Mouse (Mus musculus): ENCODE data around the gene Pmfbp1. TPM values are rescaled to one million over a fixed set of nuclear protein-coding genes. Genes with fewer than 3 reads are reported as not detected.

The Pmfbp1 gene
- polyA plus RNA-seq, 1 experiment from 2014 or later = 0.10 TPM

DNA sequence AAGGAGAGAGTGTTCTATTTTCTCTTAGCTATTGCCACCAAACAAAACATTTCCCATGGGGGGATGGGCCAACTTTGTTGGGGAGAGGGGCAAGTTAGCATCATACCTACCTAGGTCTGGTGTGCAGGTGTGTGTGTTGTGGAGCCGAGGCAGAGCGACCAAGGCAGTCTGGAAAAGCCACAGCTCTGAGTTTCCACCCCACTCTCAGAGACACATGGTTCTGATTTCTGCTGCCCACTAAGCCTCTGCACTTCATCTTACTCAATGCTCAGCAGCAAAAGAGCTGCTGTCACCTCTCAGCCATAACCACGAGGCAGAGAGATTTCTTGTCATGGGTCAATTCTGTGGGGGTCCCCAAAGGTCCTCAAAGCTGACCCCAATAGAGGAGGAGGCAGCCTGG lies 28.8 kb upstream of the Pmfbp1 start:
- ATAC-seq (replicated peaks; ENCODE audit: insufficient number of reproducible peaks, low FRiP score, low TSS enrichment) = no peak
- no peak overlapping the region for H3K9ac ChIP-seq (ENCODE audit: low read depth, low read length)
- no peaks in the 10 kb centered on the region for H3K36me3 ChIP-seq (ENCODE audit: control insufficient read depth, insufficient read depth, low read length)
- no peaks in the 10 kb centered on the region for H3K9me3 ChIP-seq (replicated peaks; ENCODE audit: control insufficient read depth, low read length)
- WGBS (ENCODE audit: insufficient replicate concordance) = 65% methylated on average over 3 of the region's 3 CpGs
- H3K4me3 ChIP-seq (ENCODE audit: low read depth, low read length) = no peak overlapping the region
- 0 out of 2 replicates have a peak, but pooled peaks cover 7% of the 10 kb centered on the region for H3K4me1 ChIP-seq (ENCODE audit: control insufficient read depth, insufficient read depth, low read length)
- no peaks in the 10 kb centered on the region for H3K27me3 ChIP-seq (ENCODE audit: control insufficient read depth, insufficient read depth, low read length)
- H3K4me2 ChIP-seq = no peak overlapping the region
- H3K27ac ChIP-seq (ENCODE audit: low read depth, low read length) = no peak overlapping the region

DNA sequence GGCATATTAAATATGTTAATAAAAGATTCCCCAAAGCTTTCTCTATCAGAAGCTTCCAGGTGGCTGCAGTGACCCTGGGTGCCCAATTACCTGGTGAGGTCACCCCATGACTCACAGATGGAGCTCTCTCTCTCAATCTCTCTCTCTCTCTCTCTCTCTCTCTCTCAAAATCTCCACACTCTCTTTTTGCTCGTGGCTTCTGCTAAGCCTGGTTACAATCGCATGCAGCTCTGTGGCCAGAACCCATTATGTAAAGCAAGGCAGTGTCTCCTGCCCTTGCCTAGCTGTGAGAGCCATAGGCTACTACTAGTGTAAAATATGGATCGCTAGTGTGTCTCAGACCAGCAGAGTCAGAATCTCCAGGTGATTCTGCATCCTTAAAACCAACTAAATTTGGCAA lies 28.1 kb upstream of the Pmfbp1 start:
- 66% methylated on average over 3 of the region's 3 CpGs for WGBS (ENCODE audit: insufficient replicate concordance)
- Histone ChIP-seq H3K4me3 (ENCODE audit: low read depth, low read length) (no peak overlapping the region), H3K9ac (ENCODE audit: low read depth, low read length) (no peak overlapping the region), H3K4me2 (no peak overlapping the region), H3K9me3 (replicated peaks; ENCODE audit: control insufficient read depth, low read length) (no peaks in the 10 kb centered on the region), H3K27me3 (ENCODE audit: control insufficient read depth, insufficient read depth, low read length) (no peaks in the 10 kb centered on the region), H3K4me1 (ENCODE audit: control insufficient read depth, insufficient read depth, low read length) (0 out of 2 replicates have a peak, but pooled peaks cover 7% of the 10 kb centered on the region), H3K36me3 (ENCODE audit: control insufficient read depth, insufficient read depth, low read length) (no peaks in the 10 kb centered on the region), H3K27ac (ENCODE audit: low read depth, low read length) (no peak overlapping the region)
- no peak for ATAC-seq (replicated peaks; ENCODE audit: insufficient number of reproducible peaks, low FRiP score, low TSS enrichment)

DNA sequence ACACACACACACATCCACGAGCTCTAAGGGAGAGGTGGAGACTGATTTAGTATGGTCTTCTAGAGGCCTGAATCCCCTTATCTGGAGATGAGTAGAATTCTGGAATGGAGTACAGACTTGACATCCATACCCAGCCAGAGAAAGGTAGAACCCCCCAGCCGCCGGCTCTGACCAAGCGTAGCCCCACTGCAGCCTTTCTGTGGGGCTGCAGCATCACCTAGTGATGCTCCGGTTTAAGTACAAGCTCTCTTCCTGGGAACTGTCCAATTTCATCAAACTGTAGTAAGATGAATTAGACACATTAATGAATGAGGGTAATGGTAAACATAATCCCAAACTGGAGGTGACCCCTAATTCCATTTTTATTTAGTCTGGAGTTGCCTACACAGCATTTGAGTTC lies 26.3 kb upstream of the Pmfbp1 start:
- WGBS (ENCODE audit: insufficient replicate concordance) = 28% methylated on average over 5 of the region's 5 CpGs
- H3K4me2 ChIP-seq = no peak overlapping the region
- H3K36me3 ChIP-seq (ENCODE audit: control insufficient read depth, insufficient read depth, low read length) = no peaks in the 10 kb centered on the region
- no peak for ATAC-seq (replicated peaks; ENCODE audit: insufficient number of reproducible peaks, low FRiP score, low TSS enrichment)
- no peak overlapping the region for H3K27ac ChIP-seq (ENCODE audit: low read depth, low read length)
- H3K4me1 ChIP-seq (ENCODE audit: control insufficient read depth, insufficient read depth, low read length) = 0 out of 2 replicates have a peak, but pooled peaks cover 7% of the 10 kb centered on the region
- H3K4me3 ChIP-seq (ENCODE audit: low read depth, low read length) = no peak overlapping the region
- H3K27me3 ChIP-seq (ENCODE audit: control insufficient read depth, insufficient read depth, low read length) = no peaks in the 10 kb centered on the region
- H3K9ac ChIP-seq (ENCODE audit: low read depth, low read length) = no peak overlapping the region
- no peaks in the 10 kb centered on the region for H3K9me3 ChIP-seq (replicated peaks; ENCODE audit: control insufficient read depth, low read length)

DNA sequence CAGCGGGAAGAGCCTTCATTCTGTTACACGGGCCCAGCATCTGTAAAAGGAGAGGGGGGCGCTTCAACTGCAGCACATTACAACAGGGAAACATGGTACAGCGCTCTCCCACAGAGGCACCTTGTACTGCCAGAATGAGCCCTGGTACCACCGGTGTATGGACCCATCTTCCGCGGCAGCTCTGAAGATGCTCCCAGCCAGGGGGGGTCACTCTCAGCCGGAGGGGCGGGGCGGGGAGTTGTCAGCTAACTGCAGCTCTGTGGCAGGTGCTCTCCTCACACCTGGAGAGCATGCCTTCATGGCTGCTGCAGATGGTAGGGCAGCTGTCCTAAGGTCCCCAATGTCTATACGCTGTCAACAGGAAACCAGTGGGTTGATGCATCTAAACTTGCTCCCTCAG lies 25.7 kb upstream of the Pmfbp1 start:
- no peak for ATAC-seq (replicated peaks; ENCODE audit: insufficient number of reproducible peaks, low FRiP score, low TSS enrichment)
- Histone ChIP-seq H3K9me3 (replicated peaks; ENCODE audit: control insufficient read depth, low read length) (no peaks in the 10 kb centered on the region), H3K36me3 (ENCODE audit: control insufficient read depth, insufficient read depth, low read length) (no peaks in the 10 kb centered on the region), H3K4me1 (ENCODE audit: control insufficient read depth, insufficient read depth, low read length) (0 out of 2 replicates have a peak, but pooled peaks cover 7% of the 10 kb centered on the region), H3K4me3 (ENCODE audit: low read depth, low read length) (no peak overlapping the region), H3K27me3 (ENCODE audit: control insufficient read depth, insufficient read depth, low read length) (no peaks in the 10 kb centered on the region), H3K9ac (ENCODE audit: low read depth, low read length) (no peak overlapping the region), H3K27ac (ENCODE audit: low read depth, low read length) (no peak overlapping the region), H3K4me2 (no peak overlapping the region)
- 73% methylated on average over 11 of the region's 11 CpGs for WGBS (ENCODE audit: insufficient replicate concordance)

DNA sequence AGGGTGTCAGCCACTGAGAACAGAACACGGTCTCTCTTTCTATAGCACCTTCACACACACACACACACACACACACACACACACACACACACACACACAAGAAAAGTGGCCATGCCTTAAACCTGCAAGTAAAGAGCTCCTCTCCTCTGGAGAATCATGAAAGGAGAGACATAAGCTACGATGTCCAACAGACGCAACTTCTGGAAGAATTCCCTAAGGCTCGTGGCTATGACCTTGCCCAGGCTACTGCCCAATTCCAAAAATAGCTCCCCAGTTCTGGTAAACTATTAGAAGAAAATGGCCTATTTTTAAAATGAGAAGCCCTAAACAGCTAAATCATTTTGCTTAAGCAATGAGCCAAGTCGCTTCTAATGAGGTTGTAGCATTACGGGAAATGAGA lies 22.0 kb upstream of the Pmfbp1 start:
- H3K4me2 ChIP-seq = no peak overlapping the region
- H3K36me3 ChIP-seq (ENCODE audit: control insufficient read depth, insufficient read depth, low read length) = no peaks in the 10 kb centered on the region
- H3K4me1 ChIP-seq (ENCODE audit: control insufficient read depth, insufficient read depth, low read length) = no peaks in the 10 kb centered on the region
- H3K9me3 ChIP-seq (replicated peaks; ENCODE audit: control insufficient read depth, low read length) = no peaks in the 10 kb centered on the region
- WGBS (ENCODE audit: insufficient replicate concordance) = 67% methylated on average over 6 of the region's 6 CpGs
- no peaks in the 10 kb centered on the region for H3K27me3 ChIP-seq (ENCODE audit: control insufficient read depth, insufficient read depth, low read length)
- H3K27ac ChIP-seq (ENCODE audit: low read depth, low read length) = no peak overlapping the region
- no peak for ATAC-seq (replicated peaks; ENCODE audit: insufficient number of reproducible peaks, low FRiP score, low TSS enrichment)
- no peak overlapping the region for H3K9ac ChIP-seq (ENCODE audit: low read depth, low read length)
- no peak overlapping the region for H3K4me3 ChIP-seq (ENCODE audit: low read depth, low read length)

DNA sequence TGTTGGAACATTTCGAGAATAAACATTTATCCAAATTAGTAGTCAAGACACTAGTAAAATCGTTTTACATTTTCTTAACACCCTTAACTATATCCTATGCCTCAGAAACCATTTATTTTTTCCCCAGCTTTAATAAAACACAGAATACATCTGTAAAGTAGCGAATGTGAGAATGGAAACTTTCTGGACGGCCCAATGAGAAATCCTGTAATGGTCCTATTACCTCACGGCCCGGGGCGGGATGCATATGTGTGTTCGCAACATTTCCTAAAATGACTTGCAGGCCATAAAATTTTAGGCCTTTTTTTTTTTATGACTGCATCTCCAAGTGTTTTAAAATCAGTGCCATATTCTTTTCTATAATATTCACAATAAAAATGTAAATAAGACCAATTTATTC lies 21.4 kb upstream of the Pmfbp1 start:
- H3K27me3 ChIP-seq (ENCODE audit: control insufficient read depth, insufficient read depth, low read length) = no peaks in the 10 kb centered on the region
- H3K36me3 ChIP-seq (ENCODE audit: control insufficient read depth, insufficient read depth, low read length) = no peaks in the 10 kb centered on the region
- no peak for ATAC-seq (replicated peaks; ENCODE audit: insufficient number of reproducible peaks, low FRiP score, low TSS enrichment)
- no peak overlapping the region for H3K27ac ChIP-seq (ENCODE audit: low read depth, low read length)
- H3K9me3 ChIP-seq (replicated peaks; ENCODE audit: control insufficient read depth, low read length) = no peaks in the 10 kb centered on the region
- no peaks in the 10 kb centered on the region for H3K4me1 ChIP-seq (ENCODE audit: control insufficient read depth, insufficient read depth, low read length)
- H3K4me2 ChIP-seq = no peak overlapping the region
- WGBS (ENCODE audit: insufficient replicate concordance) = 81% methylated on average over 8 of the region's 8 CpGs
- H3K9ac ChIP-seq (ENCODE audit: low read depth, low read length) = no peak overlapping the region
- no peak overlapping the region for H3K4me3 ChIP-seq (ENCODE audit: low read depth, low read length)

DNA sequence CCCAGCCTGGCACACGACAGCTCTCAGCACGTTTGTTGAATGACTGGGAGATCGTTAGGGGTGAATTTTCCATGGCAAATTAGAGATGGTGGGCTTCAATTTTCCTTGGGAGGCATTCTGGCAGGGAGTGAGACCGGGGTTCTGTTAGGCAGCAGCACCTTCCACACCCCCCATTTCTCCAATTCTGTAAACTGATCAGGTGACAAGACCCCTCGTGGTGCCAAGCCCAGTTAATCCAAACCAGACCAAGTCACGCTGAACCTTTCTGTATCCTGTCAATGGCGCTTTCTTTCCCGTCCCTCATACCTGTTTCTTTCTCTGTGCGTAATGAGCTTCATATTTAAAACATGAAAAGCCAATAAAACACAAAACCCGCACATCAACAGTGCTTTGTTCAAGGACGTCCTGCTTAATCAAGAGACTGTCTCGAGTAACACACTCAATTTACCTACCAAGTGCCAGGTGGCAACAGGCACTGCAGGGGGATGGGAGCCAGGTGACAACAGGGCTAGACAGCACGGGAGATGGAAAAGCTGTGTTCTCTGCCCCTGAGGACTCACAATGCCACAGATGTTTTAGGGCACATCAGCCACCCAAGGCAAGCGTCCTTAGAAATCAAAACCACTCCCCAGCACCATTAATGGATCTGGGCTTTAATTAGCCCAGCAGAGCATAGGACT lies 19.2 kb upstream of the Pmfbp1 start:
- Histone ChIP-seq H3K36me3 (ENCODE audit: control insufficient read depth, insufficient read depth, low read length) (no peaks in the 10 kb centered on the region), H3K9ac (ENCODE audit: low read depth, low read length) (no peak overlapping the region), H3K9me3 (replicated peaks; ENCODE audit: control insufficient read depth, low read length) (no peaks in the 10 kb centered on the region), H3K4me3 (ENCODE audit: low read depth, low read length) (no peak overlapping the region), H3K27me3 (ENCODE audit: control insufficient read depth, insufficient read depth, low read length) (no peaks in the 10 kb centered on the region), H3K27ac (ENCODE audit: low read depth, low read length) (no peak overlapping the region), H3K4me1 (ENCODE audit: control insufficient read depth, insufficient read depth, low read length) (no peaks in the 10 kb centered on the region), H3K4me2 (no peak overlapping the region)
- WGBS (ENCODE audit: insufficient replicate concordance) = 53% methylated on average over 14 of the region's 14 CpGs
- no peak for ATAC-seq (replicated peaks; ENCODE audit: insufficient number of reproducible peaks, low FRiP score, low TSS enrichment)

DNA sequence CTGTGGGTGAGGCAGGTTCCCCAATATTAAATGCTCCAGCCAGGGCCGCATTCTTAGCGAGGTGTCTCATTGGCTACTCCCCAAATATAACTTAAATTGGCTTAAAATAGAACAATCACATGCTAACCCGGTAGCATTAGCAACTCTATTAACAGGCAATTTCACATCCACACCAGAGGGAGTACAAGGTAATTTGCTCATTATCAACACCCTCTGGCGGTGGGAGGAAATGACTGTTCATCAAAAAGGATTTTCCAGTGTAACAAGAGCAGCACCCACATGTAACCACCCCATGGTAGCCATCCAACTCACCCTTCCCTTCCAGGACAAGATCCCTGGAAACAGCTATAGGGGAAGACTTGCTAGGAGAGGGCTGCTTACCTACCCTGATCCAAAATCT lies 18.4 kb upstream of the Pmfbp1 start:
- H3K9ac ChIP-seq (ENCODE audit: low read depth, low read length) = no peak overlapping the region
- 58% methylated on average over 4 of the region's 4 CpGs for WGBS (ENCODE audit: insufficient replicate concordance)
- no peaks in the 10 kb centered on the region for H3K27me3 ChIP-seq (ENCODE audit: control insufficient read depth, insufficient read depth, low read length)
- H3K9me3 ChIP-seq (replicated peaks; ENCODE audit: control insufficient read depth, low read length) = no peaks in the 10 kb centered on the region
- H3K36me3 ChIP-seq (ENCODE audit: control insufficient read depth, insufficient read depth, low read length) = no peaks in the 10 kb centered on the region
- no peak overlapping the region for H3K4me2 ChIP-seq
- H3K4me1 ChIP-seq (ENCODE audit: control insufficient read depth, insufficient read depth, low read length) = no peaks in the 10 kb centered on the region
- no peak overlapping the region for H3K27ac ChIP-seq (ENCODE audit: low read depth, low read length)
- ATAC-seq (replicated peaks; ENCODE audit: insufficient number of reproducible peaks, low FRiP score, low TSS enrichment) = no peak
- no peak overlapping the region for H3K4me3 ChIP-seq (ENCODE audit: low read depth, low read length)

DNA sequence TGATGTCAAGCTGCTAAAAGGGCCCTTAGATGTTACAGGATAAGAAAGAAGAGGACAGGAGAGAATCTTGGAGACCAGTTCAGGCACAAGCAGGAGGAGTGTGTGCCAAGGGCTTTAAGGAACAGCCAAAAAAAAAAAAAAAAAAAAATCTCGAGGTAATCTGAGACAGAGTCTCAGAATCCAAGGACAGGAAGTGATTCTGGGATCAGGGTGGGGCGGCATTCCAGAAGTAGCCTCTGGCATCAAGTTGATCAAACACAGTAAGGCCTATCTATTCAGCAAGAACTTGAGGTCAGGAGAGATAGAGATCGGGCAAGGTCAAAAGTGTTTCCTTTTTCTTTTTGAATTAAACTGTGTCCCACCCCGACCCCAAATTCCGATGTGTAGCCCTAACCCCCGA lies 15.2 kb upstream of the Pmfbp1 start:
- H3K27me3 ChIP-seq (ENCODE audit: control insufficient read depth, insufficient read depth, low read length) = no peaks in the 10 kb centered on the region
- no peak for ATAC-seq (replicated peaks; ENCODE audit: insufficient number of reproducible peaks, low FRiP score, low TSS enrichment)
- H3K9ac ChIP-seq (ENCODE audit: low read depth, low read length) = no peak overlapping the region
- no peaks in the 10 kb centered on the region for H3K9me3 ChIP-seq (replicated peaks; ENCODE audit: control insufficient read depth, low read length)
- H3K27ac ChIP-seq (ENCODE audit: low read depth, low read length) = no peak overlapping the region
- 64% methylated on average over 6 of the region's 6 CpGs for WGBS (ENCODE audit: insufficient replicate concordance)
- no peaks in the 10 kb centered on the region for H3K4me1 ChIP-seq (ENCODE audit: control insufficient read depth, insufficient read depth, low read length)
- H3K4me3 ChIP-seq (ENCODE audit: low read depth, low read length) = no peak overlapping the region
- H3K36me3 ChIP-seq (ENCODE audit: control insufficient read depth, insufficient read depth, low read length) = no peaks in the 10 kb centered on the region
- no peak overlapping the region for H3K4me2 ChIP-seq

All from heart, embryonic 11.5 days (tissue).